Mouse (Mus musculus) embryonic fibroblast, embryonic 13.5 days (primary cell): ENCODE data around the gene Lgals12.

ENCODE experiments used
- CTCF ChIP-seq: IDR thresholded peaks from 2 replicates; pipeline ENCODE4 v1.5.1; 2011; ENCODE audit warnings: mild to moderate bottlenecking, control low read depth, low read length, moderate library complexity, borderline replicate concordance; ENCODE audit not compliant: insufficient read depth
- POLR2A ChIP-seq: IDR thresholded peaks from 2 replicates; pipeline ENCODE4 v1.6.1; 2011; ENCODE audit warnings: low read depth, mild to moderate bottlenecking, control low read depth, low read length, moderate library complexity

GRCm38 (mm10) chr19:7613151-7613550, 6.2 kb upstream of the Lgals12 start:
- TF ChIP-seq POLR2A (no peak), CTCF (no peak)
